Mouse (Mus musculus): ENCODE results near the gene Krt20. TPM values are rescaled to one million over a fixed set of nuclear protein-coding genes. Genes with fewer than 3 reads are reported as not detected.

The Krt20 gene
- polyA plus RNA-seq, 1 experiment: not detected

GRCm38 (mm10) chr11:99430670-99431069 is 7.3 kb downstream of the Krt20 start:
- no peaks in the 10 kb centered on the region for H3K79me2 ChIP-seq (ENCODE audit: control insufficient read depth, insufficient read depth)
- no peak overlapping the region for H3ac ChIP-seq (ENCODE audit: control insufficient read depth, insufficient read length, low read depth)
- TF ChIP-seq USF1 (IDR thresholded peaks at IDR 0.05; ENCODE audit: low read depth) (no peak), CTCF (IDR thresholded peaks at IDR 0.05; ENCODE audit: control insufficient read depth, insufficient read depth, insufficient read length) (no peak), MYOD1 (IDR thresholded peaks at IDR 0.05; ENCODE audit: control insufficient read depth, insufficient read length, low read depth) (no peak), FOSL1 (IDR thresholded peaks at IDR 0.05; ENCODE audit: insufficient read depth, low read length, poor library complexity, severe bottlenecking) (no peak), MAX (IDR thresholded peaks at IDR 0.05) (no peak), CEBPB (IDR thresholded peaks at IDR 0.05; ENCODE audit: low read depth) (no peak), MYOG (IDR thresholded peaks at IDR 0.05; ENCODE audit: control insufficient read depth, extremely low read depth, insufficient read length) (no peak)
- H3K36me3 ChIP-seq (ENCODE audit: control insufficient read depth, insufficient read depth): no peaks in the 10 kb centered on the region
- peaks cover 27% of the 10 kb centered on the region for H3K27me3 ChIP-seq (ENCODE audit: control insufficient read depth, insufficient read depth, insufficient read length)
- no peaks in the 10 kb centered on the region for H3K79me3 ChIP-seq (ENCODE audit: low read depth)
- no peak overlapping the region for H3K4me3 ChIP-seq (ENCODE audit: insufficient read depth, poor library complexity, severe bottlenecking)

DNA sequence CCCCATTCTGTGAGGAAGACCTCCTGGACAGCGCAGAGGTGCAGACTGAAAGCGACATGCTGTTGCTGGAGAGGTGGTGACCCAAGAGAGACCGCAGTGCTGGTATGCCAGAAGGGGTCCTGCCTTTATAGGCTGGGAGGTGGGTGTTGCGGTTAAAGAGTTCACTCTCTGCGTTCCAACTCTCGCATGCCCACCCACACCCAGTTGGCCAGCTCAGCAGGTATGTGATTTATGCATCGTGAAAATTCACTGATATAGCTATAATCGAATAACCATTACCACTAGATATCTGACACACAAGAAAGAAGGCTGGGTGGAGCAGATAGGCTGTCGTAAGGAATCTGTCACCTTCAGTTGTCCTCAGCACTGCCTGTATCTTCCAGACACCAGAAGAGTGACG is 15.8 kb downstream of the Krt20 start, which contains the start of gene Krt12:
TSS of gene Krt12 (minus strand) at position 101 of the 400 bp plus-strand sequence.
- Histone ChIP-seq H3K27me3 (ENCODE audit: control insufficient read depth, insufficient read depth, insufficient read length) (peaks cover 25% of the 10 kb centered on the region), H3K79me2 (ENCODE audit: control insufficient read depth, insufficient read depth) (no peaks in the 10 kb centered on the region), H3K4me3 (ENCODE audit: insufficient read depth, poor library complexity, severe bottlenecking) (no peak within 1 kb of the TSS), H3ac (ENCODE audit: control insufficient read depth, insufficient read length, low read depth) (no peak within 1 kb of the TSS), H3K79me3 (ENCODE audit: low read depth) (no peaks in the 10 kb centered on the region), H3K36me3 (ENCODE audit: control insufficient read depth, insufficient read depth) (no peaks in the 10 kb centered on the region)
- no peak for TF ChIP-seq CEBPB (IDR thresholded peaks at IDR 0.05; ENCODE audit: low read depth)
- TF ChIP-seq USF1 (IDR thresholded peaks at IDR 0.05; ENCODE audit: low read depth): no peak
- no peak for TF ChIP-seq CTCF (IDR thresholded peaks at IDR 0.05; ENCODE audit: control insufficient read depth, insufficient read depth, insufficient read length)
- TF ChIP-seq MAX (IDR thresholded peaks at IDR 0.05): no peak
- no peak for TF ChIP-seq MYOG (IDR thresholded peaks at IDR 0.05; ENCODE audit: control insufficient read depth, extremely low read depth, insufficient read length)
- TF ChIP-seq FOSL1 (IDR thresholded peaks at IDR 0.05; ENCODE audit: insufficient read depth, low read length, poor library complexity, severe bottlenecking): no peak
- no peak for TF ChIP-seq MYOD1 (IDR thresholded peaks at IDR 0.05; ENCODE audit: control insufficient read depth, insufficient read length, low read depth)

DNA sequence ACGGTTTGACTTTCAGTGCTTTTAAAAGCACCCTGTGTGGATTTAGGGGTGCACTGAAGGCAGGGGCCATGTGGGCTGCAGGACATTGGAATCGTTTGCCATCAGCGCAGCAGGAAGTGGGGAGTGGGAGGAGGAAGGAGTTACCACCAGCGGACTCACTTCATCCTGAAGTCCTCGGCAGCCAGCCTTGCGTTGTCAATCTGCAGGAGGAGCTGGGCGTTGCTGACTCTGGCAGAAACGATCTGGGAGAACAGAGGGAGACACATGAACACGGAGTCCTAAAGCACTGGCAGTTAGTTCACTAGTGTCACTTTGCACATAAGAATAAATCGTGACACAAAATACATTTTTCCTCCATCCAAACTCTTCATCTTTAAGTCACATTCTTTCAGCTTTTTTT is 17.4 kb downstream of the Krt20 start:
- no peaks in the 10 kb centered on the region for H3K79me2 ChIP-seq (ENCODE audit: control insufficient read depth, insufficient read depth)
- H3K4me3 ChIP-seq (ENCODE audit: insufficient read depth, poor library complexity, severe bottlenecking): no peak overlapping the region
- TF ChIP-seq CEBPB (IDR thresholded peaks at IDR 0.05; ENCODE audit: low read depth) (no peak), MYOD1 (IDR thresholded peaks at IDR 0.05; ENCODE audit: control insufficient read depth, insufficient read length, low read depth) (no peak), FOSL1 (IDR thresholded peaks at IDR 0.05; ENCODE audit: insufficient read depth, low read length, poor library complexity, severe bottlenecking) (no peak), MAX (IDR thresholded peaks at IDR 0.05) (no peak), MYOG (IDR thresholded peaks at IDR 0.05; ENCODE audit: control insufficient read depth, extremely low read depth, insufficient read length) (no peak), CTCF (IDR thresholded peaks at IDR 0.05; ENCODE audit: control insufficient read depth, insufficient read depth, insufficient read length) (no peak), USF1 (IDR thresholded peaks at IDR 0.05; ENCODE audit: low read depth) (no peak)
- no peaks in the 10 kb centered on the region for H3K79me3 ChIP-seq (ENCODE audit: low read depth)
- no peak overlapping the region for H3ac ChIP-seq (ENCODE audit: control insufficient read depth, insufficient read length, low read depth)
- H3K36me3 ChIP-seq (ENCODE audit: control insufficient read depth, insufficient read depth): no peaks in the 10 kb centered on the region
- peaks cover 25% of the 10 kb centered on the region for H3K27me3 ChIP-seq (ENCODE audit: control insufficient read depth, insufficient read depth, insufficient read length)

DNA sequence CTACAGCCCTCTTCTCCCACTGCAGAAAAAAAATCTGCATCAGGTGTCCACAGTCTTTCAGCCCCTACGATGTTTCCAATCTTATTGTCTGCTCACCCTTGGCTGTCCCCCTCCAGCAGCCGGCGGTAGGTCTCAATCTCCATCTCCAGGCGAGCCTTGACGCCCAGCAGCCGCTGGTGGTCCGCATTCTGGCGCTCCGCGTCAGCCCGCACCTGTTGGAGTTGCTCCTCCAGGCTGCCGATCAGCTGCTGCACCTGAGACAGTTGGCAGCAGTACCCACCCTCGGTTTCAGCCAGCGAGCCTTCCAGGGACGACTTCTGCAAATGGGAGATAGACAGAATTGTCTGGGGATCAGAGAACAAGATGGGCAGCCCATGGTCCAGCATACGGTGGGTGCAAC is 20.1 kb downstream of the Krt20 start:
- Histone ChIP-seq H3K79me3 (ENCODE audit: low read depth) (no peaks in the 10 kb centered on the region), H3ac (ENCODE audit: control insufficient read depth, insufficient read length, low read depth) (no peak overlapping the region), H3K27me3 (ENCODE audit: control insufficient read depth, insufficient read depth, insufficient read length) (peaks cover 25% of the 10 kb centered on the region), H3K79me2 (ENCODE audit: control insufficient read depth, insufficient read depth) (no peaks in the 10 kb centered on the region), H3K4me3 (ENCODE audit: insufficient read depth, poor library complexity, severe bottlenecking) (no peak overlapping the region), H3K36me3 (ENCODE audit: control insufficient read depth, insufficient read depth) (no peaks in the 10 kb centered on the region)
- no peak for TF ChIP-seq FOSL1 (IDR thresholded peaks at IDR 0.05; ENCODE audit: insufficient read depth, low read length, poor library complexity, severe bottlenecking)
- TF ChIP-seq CTCF (IDR thresholded peaks at IDR 0.05; ENCODE audit: control insufficient read depth, insufficient read depth, insufficient read length): no peak
- TF ChIP-seq MYOD1 (IDR thresholded peaks at IDR 0.05; ENCODE audit: control insufficient read depth, insufficient read length, low read depth): no peak
- TF ChIP-seq USF1 (IDR thresholded peaks at IDR 0.05; ENCODE audit: low read depth): no peak
- TF ChIP-seq CEBPB (IDR thresholded peaks at IDR 0.05; ENCODE audit: low read depth): no peak
- no peak for TF ChIP-seq MYOG (IDR thresholded peaks at IDR 0.05; ENCODE audit: control insufficient read depth, extremely low read depth, insufficient read length)
- TF ChIP-seq MAX (IDR thresholded peaks at IDR 0.05): no peak

DNA sequence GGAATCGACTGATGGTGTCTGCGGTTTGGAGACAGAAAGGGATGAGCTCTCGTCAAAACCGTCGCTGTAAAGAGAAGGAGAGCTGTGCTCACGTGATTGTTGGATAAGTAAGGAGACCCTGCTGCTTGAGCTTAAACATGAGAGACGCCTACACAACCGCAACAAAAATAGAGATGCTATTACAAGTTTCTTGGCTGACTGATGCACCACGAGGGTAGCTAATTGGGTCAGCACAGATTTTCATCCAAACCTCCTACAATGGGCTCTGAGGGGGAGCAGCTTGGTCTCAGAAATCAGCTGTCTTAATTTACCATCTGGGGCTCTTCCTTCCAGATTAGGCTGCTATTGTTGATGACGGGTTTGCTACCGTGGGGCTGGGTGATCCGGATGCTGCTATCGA is 21.0 kb downstream of the Krt20 start:
- Histone ChIP-seq H3K36me3 (ENCODE audit: control insufficient read depth, insufficient read depth) (no peaks in the 10 kb centered on the region), H3K27me3 (ENCODE audit: control insufficient read depth, insufficient read depth, insufficient read length) (peaks cover 22% of the 10 kb centered on the region), H3K4me3 (ENCODE audit: insufficient read depth, poor library complexity, severe bottlenecking) (no peak overlapping the region), H3K79me2 (ENCODE audit: control insufficient read depth, insufficient read depth) (no peaks in the 10 kb centered on the region), H3ac (ENCODE audit: control insufficient read depth, insufficient read length, low read depth) (no peak overlapping the region), H3K79me3 (ENCODE audit: low read depth) (no peaks in the 10 kb centered on the region)
- TF ChIP-seq CTCF (IDR thresholded peaks at IDR 0.05; ENCODE audit: control insufficient read depth, insufficient read depth, insufficient read length) (no peak), MYOG (IDR thresholded peaks at IDR 0.05; ENCODE audit: control insufficient read depth, extremely low read depth, insufficient read length) (no peak), MAX (IDR thresholded peaks at IDR 0.05) (no peak), CEBPB (IDR thresholded peaks at IDR 0.05; ENCODE audit: low read depth) (no peak), USF1 (IDR thresholded peaks at IDR 0.05; ENCODE audit: low read depth) (peak; percentile 18)
